Mouse (Mus musculus): ENCODE measurements around the gene Selenom. TPM values are rescaled to one million over a fixed set of nuclear protein-coding genes. Genes with fewer than 3 reads are reported as not detected.

The Selenom gene
- total and polyA plus RNA-seq, 3 experiments = 4.1 to 33.0 (median 7.1) TPM

DNA sequence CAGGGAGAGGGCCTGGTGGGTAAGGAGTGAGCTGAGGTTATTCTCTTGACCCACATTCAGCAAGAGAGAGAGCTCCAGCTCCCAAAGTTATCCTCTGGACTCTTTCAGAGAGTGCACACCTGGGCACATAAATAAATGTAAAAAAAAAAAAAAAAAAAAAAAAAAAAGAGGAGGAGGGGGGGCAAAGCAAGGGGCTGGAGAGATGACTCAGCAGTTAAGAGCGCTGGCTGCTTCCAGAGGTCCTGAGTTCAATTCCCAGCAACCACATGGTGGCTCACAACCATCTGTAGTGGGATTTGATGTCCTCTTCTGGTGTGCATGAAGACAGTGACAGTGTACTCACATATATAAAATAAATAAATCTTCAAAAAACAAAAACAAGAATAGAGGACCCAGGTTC lies 17.2 kb upstream of the Selenom start:
- TF ChIP-seq ZNF384 (IDR thresholded peaks at IDR 0.05; ENCODE audit: low read depth, low read length) (0 out of 2 replicates have a peak, but pooled peaks have one; percentile 27), RCOR1 (conservative IDR thresholded peaks at IDR 0.05; ENCODE audit: low read depth, low read length) (no peak), NRF1 (IDR thresholded peaks at IDR 0.05; ENCODE audit: low read depth, low read length) (no peak)
- Histone ChIP-seq H3K4me1 (ENCODE audit: control insufficient read depth in 1 of 2, insufficient read depth in 2 of 2) (peaks cover 0 to 4% of the 10 kb centered on the region in 2 experiments; a peak in 2 of 4 replicates), H3K4me2 (ENCODE audit: insufficient read depth, low read depth, poor library complexity, severe bottlenecking) (no peak overlapping the region), H3K27ac (ENCODE audit: insufficient read depth, low read depth) (no peak overlapping the region), H3K27me3 (replicated peaks) (peaks cover 39% of the 10 kb centered on the region), H3K79me2 (replicated peaks; ENCODE audit: control insufficient read depth, extremely low read depth, insufficient read depth, poor library complexity, severe bottlenecking) (no peaks in the 10 kb centered on the region), H3K9me3 (replicated peaks; ENCODE audit: low read length) (no peaks in the 10 kb centered on the region), H3K4me3 (replicated peaks in 1 of 3; ENCODE audit: low read depth in 2 of 3, low read length in 2 of 3, poor library complexity in 1 of 3) (no peak overlapping the region), H3K36me3 (replicated peaks in 1 of 2; ENCODE audit: control insufficient read depth in 1 of 2, insufficient read depth in 1 of 2, low read length in 1 of 2) (no peaks in the 10 kb centered on the region), H3K9ac (ENCODE audit: insufficient read depth, low read depth) (no peak overlapping the region)
- dilution Hi-C loops (cut with MboI; ENCODE audit: extremely low pct_ligation_motif_present, extremely low pct_unique_long_range_greater_than_20kb, low sequenced_read_pairs) = no loop called here
- in situ Hi-C loops (cut with MboI; ENCODE audit: low pct_ligation_motif_present, low pct_unique_long_range_greater_than_20kb, low sequenced_read_pairs) = no loop called here
- DNase-seq (ENCODE audit: extremely low read depth) = no peak

DNA sequence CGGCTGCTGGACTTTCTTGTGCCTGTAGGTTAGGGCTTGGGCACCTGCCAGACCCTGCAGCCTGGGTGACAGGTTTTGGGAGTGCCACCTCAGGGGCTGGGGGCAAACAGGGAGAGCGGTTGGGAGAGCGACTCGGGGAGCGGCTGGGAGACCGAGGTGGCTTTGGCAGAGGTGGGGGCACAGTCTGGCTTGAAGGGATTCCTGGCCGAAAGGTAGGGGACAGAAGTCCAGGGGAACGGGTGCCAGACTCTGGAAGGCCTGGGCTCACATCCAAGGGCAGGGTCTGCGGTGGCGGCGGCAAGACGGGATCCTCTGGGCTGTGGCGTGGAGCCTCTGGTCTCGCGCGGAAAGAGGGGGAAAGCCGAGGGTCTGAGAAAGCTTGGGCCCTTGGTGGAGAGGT lies 12.4 kb upstream of the Selenom start:
- no peak for DNase-seq (ENCODE audit: extremely low read depth)
- Histone ChIP-seq H3K36me3 (replicated peaks in 1 of 2; ENCODE audit: control insufficient read depth in 1 of 2, insufficient read depth in 1 of 2, low read length in 1 of 2) (no peaks in the 10 kb centered on the region), H3K4me2 (ENCODE audit: insufficient read depth, low read depth, poor library complexity, severe bottlenecking) (no peak overlapping the region), H3K9me3 (replicated peaks; ENCODE audit: low read length) (no peaks in the 10 kb centered on the region), H3K9ac (ENCODE audit: insufficient read depth, low read depth) (no peak overlapping the region), H3K27me3 (replicated peaks) (peaks cover 76% of the 10 kb centered on the region), H3K27ac (ENCODE audit: insufficient read depth, low read depth) (no peak overlapping the region), H3K4me1 (ENCODE audit: control insufficient read depth in 1 of 2, insufficient read depth in 2 of 2) (peaks cover 0 to 1% of the 10 kb centered on the region in 2 experiments; a peak in 1 of 4 replicates), H3K79me2 (replicated peaks; ENCODE audit: control insufficient read depth, extremely low read depth, insufficient read depth, poor library complexity, severe bottlenecking) (no peaks in the 10 kb centered on the region), H3K4me3 (replicated peaks in 1 of 3; ENCODE audit: low read depth in 2 of 3, low read length in 2 of 3, poor library complexity in 1 of 3) (no peak overlapping the region)
- dilution Hi-C loops (cut with MboI; ENCODE audit: extremely low pct_ligation_motif_present, extremely low pct_unique_long_range_greater_than_20kb, low sequenced_read_pairs) (no loop called here), in situ Hi-C loops (cut with MboI; ENCODE audit: low pct_ligation_motif_present, low pct_unique_long_range_greater_than_20kb, low sequenced_read_pairs) (no loop called here)
- no peak for TF ChIP-seq ETS1 (conservative IDR thresholded peaks at IDR 0.05; ENCODE audit: low read depth, low read length)
- TF ChIP-seq ZC3H11A (IDR thresholded peaks at IDR 0.05; ENCODE audit: low read depth, low read length) = no peak
- TF ChIP-seq MAZ (IDR thresholded peaks at IDR 0.05; ENCODE audit: low read depth, low read length) = no peak
- no peak for TF ChIP-seq E2F4 (IDR thresholded peaks at IDR 0.05; ENCODE audit: insufficient replicate concordance, low read depth, low read length)
- no peak for TF ChIP-seq ZMIZ1 (IDR thresholded peaks at IDR 0.05; ENCODE audit: low read depth, low read length)
- TF ChIP-seq RAD21 (IDR thresholded peaks at IDR 0.05; ENCODE audit: low read depth, low read length) = no peak
- TF ChIP-seq NELFE (IDR thresholded peaks at IDR 0.05; ENCODE audit: low read depth, low read length) = no peak
- TF ChIP-seq USF2 (conservative IDR thresholded peaks at IDR 0.05; ENCODE audit: low read depth, low read length) = no peak
- TF ChIP-seq HCFC1 (IDR thresholded peaks at IDR 0.05; ENCODE audit: low read depth, low read length) = no peak

DNA sequence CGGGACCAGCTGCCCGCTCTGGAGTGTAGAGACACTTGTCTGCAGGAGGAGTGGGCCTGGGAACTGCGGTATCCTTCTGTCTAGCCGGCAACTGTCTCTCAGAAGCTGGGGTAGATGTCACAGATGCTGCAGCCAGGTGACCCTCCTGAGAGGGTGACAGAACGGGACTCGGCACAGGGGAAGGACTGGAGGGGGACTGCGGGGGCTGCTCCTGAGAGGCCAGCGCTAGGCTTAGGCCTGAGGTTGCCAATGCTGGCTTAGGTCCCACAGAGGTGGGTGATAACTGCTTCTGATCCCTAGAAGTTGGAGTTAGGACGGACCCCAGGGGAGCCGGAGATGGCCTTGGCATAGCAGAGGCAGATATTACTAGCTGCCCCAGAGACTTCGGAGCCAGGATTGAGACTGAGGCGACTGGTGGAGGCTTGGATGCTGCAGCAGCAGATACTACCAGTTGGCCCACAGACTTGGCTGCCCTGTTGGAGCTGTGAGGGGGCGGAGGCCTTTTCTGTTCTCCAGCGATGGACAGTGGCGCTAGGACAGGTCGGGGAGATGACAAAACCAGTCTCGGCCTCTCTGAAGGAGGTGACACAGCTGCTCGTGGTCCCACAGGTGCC lies 11.9 kb upstream of the Selenom start:
- Histone ChIP-seq H3K4me1 (ENCODE audit: control insufficient read depth in 1 of 2, insufficient read depth in 2 of 2) (peaks cover under 1 to 6% of the 10 kb centered on the region in 2 experiments; a peak in 1 of 4 replicates), H3K27ac (ENCODE audit: insufficient read depth, low read depth) (no peak overlapping the region), H3K36me3 (replicated peaks in 1 of 2; ENCODE audit: control insufficient read depth in 1 of 2, insufficient read depth in 1 of 2, low read length in 1 of 2) (no peaks in the 10 kb centered on the region), H3K4me2 (ENCODE audit: insufficient read depth, low read depth, poor library complexity, severe bottlenecking) (no peak overlapping the region), H3K9me3 (replicated peaks; ENCODE audit: low read length) (no peaks in the 10 kb centered on the region), H3K27me3 (replicated peaks) (peaks cover 79% of the 10 kb centered on the region), H3K4me3 (replicated peaks in 1 of 3; ENCODE audit: low read depth in 2 of 3, low read length in 2 of 3, poor library complexity in 1 of 3) (no peak overlapping the region), H3K9ac (ENCODE audit: insufficient read depth, low read depth) (no peak overlapping the region), H3K79me2 (replicated peaks; ENCODE audit: control insufficient read depth, extremely low read depth, insufficient read depth, poor library complexity, severe bottlenecking) (no peaks in the 10 kb centered on the region)
- in situ Hi-C loops (cut with MboI; ENCODE audit: low pct_ligation_motif_present, low pct_unique_long_range_greater_than_20kb, low sequenced_read_pairs) = no loop called here
- no peak for DNase-seq (ENCODE audit: extremely low read depth)
- dilution Hi-C loops (cut with MboI; ENCODE audit: extremely low pct_ligation_motif_present, extremely low pct_unique_long_range_greater_than_20kb, low sequenced_read_pairs) = no loop called here
- no peak for TF ChIP-seq MAFK (IDR thresholded peaks at IDR 0.05; ENCODE audit: insufficient replicate concordance, low read length)
- no peak for TF ChIP-seq MXI1 (IDR thresholded peaks at IDR 0.05; ENCODE audit: low read depth, low read length)
- TF ChIP-seq MYC (IDR thresholded peaks at IDR 0.05; ENCODE audit: low read depth, low read length) = no peak
- no peak for TF ChIP-seq ZC3H11A (IDR thresholded peaks at IDR 0.05; ENCODE audit: low read depth, low read length)

Data from CH12.LX (cell line).